Mouse (Mus musculus) G1E (cell line): ENCODE measurements around the gene Cemip. TPM values are rescaled to one million over a fixed set of nuclear protein-coding genes. Genes with fewer than 3 reads are reported as not detected.

Experiments used
- ATAC-seq: 2 replicates; pipeline ENCODE4 v1.8.0; 2016; ENCODE audit warnings: mild to moderate bottlenecking; ENCODE audit not compliant: insufficient number of reproducible peaks, poor library complexity, low FRiP score, severe bottlenecking; ENCODE audit errors: extremely low read depth
- DNase-seq: peaks from one replicate; pipeline ENCODE4 v3.0.0; 2012; ENCODE audit warnings: low spot score
- H3K27me3 ChIP-seq: 2 replicates; pipeline ENCODE4 v1.6.1; 2012; ENCODE audit warnings: mild to moderate bottlenecking, low read length, inconsistent platforms; ENCODE audit not compliant: insufficient read depth
- H3K36me3 ChIP-seq: replicated peaks from 2 replicates; pipeline ENCODE3; 2012; ENCODE audit warnings: mild to moderate bottlenecking, inconsistent platforms
- H3K4me1 ChIP-seq: 2 replicates; pipeline ENCODE4 v1.6.1; 2012; ENCODE audit warnings: low read depth, low read length, inconsistent platforms, mixed read lengths; ENCODE audit not compliant: insufficient read depth
- H3K4me3 ChIP-seq: 2 replicates; pipeline ENCODE4 v1.5.1; 2012; ENCODE audit warnings: low read depth, mild to moderate bottlenecking, inconsistent platforms, low read length, moderate library complexity, mixed read lengths
- H3K9me3 ChIP-seq: replicated peaks from 2 replicates; pipeline ENCODE4 v1.6.1; 2012; ENCODE audit warnings: inconsistent platforms
- CTCF ChIP-seq: IDR thresholded peaks from 2 replicates; pipeline ENCODE4 v1.5.1; 2012; ENCODE audit warnings: low read depth, low read length, inconsistent platforms, mixed read lengths
- GATA1 ChIP-seq: IDR thresholded peaks from 2 replicates; pipeline ENCODE4 v1.6.1; 2012; ENCODE audit warnings: borderline replicate concordance, low read length, inconsistent platforms, mixed read lengths
- GATA2 ChIP-seq: IDR thresholded peaks from 2 replicates; pipeline ENCODE4 v1.6.1; 2012; ENCODE audit warnings: low read depth, low read length, inconsistent platforms, borderline replicate concordance
- POLR2AphosphoS5 ChIP-seq: IDR thresholded peaks from 2 replicates; pipeline ENCODE4 v1.6.1; 2012; ENCODE audit warnings: low read depth, low read length, inconsistent platforms; ENCODE audit not compliant: insufficient replicate concordance
- TAL1 ChIP-seq: conservative IDR thresholded peaks from 2 replicates; pipeline ENCODE4 v1.6.1; 2012; ENCODE audit warnings: low read depth, low read length, inconsistent platforms, mixed read lengths
- polyA plus RNA-seq: library from polyadenylated mRNA; stranded (reverse); fragments of >175 nt; gene quantifications from 2 replicates; pipeline ENCODE4 v1.2.3, GENCODE M21; 2012
- total RNA-seq, 2 experiments: library from RNA; stranded (forward) in 1 of 2; stranded (reverse) in 1 of 2; fragments of 200-1000 nt in 1 of 2; fragments of >200 nt in 1 of 2; fragmentation: Nextera tagmentation in 1 of 2; gene quantifications; 2 replicates each; pipeline ENCODE4 v1.2.3; 2014 to 2017

Cemip gene
- total and polyA plus RNA-seq, 3 experiments = 0.22 TPM; not detected in 2

- no peak for DNase-seq
Measured at GRCm38 (mm10) chr7:84113035-84113390, 26.7 kb upstream of the Cemip start.

GRCm38 (mm10) chr7:84112351-84113034 is 26.2 kb upstream of the Cemip start:
- Histone ChIP-seq H3K4me1 (peaks cover under 1% of the 10 kb centered on the region), H3K36me3 (peaks cover 87% of the 10 kb centered on the region), H3K4me3 (no peak overlapping the region), H3K9me3 (no peaks in the 10 kb centered on the region), H3K27me3 (no peaks in the 10 kb centered on the region)
- TF ChIP-seq TAL1 (no peak), CTCF (no peak), GATA1 (no peak), GATA2 (no peak), POLR2AphosphoS5 (no peak)
- no peak for DNase-seq
- no peak for ATAC-seq

More at GRCm38 (mm10) chr7:84113035-84113390, 26.7 kb upstream of the Cemip start:
- Histone ChIP-seq H3K4me1 (peaks cover 2% of the 10 kb centered on the region), H3K4me3 (no peak overlapping the region), H3K27me3 (no peaks in the 10 kb centered on the region), H3K9me3 (no peaks in the 10 kb centered on the region), H3K36me3 (peaks cover 87% of the 10 kb centered on the region)
- ATAC-seq = no peak
- TF ChIP-seq TAL1 (no peak), GATA1 (no peak), GATA2 (no peak), POLR2AphosphoS5 (no peak), CTCF (no peak)

GRCm38 (mm10) chr7:84111716-84112350 is 25.5 kb upstream of the Cemip start:
- H3K4me1 ChIP-seq = no peaks in the 10 kb centered on the region; the same call in 1 of the 2 replicates
- no peaks in the 10 kb centered on the region for H3K27me3 ChIP-seq
- peaks cover 84% of the 10 kb centered on the region for H3K36me3 ChIP-seq
- TF ChIP-seq TAL1 (no peak), CTCF (no peak), POLR2AphosphoS5 (no peak)
- DNase-seq (no peak), ATAC-seq (no peak)
- no peaks in the 10 kb centered on the region for H3K9me3 ChIP-seq
- H3K4me3 ChIP-seq = no peak overlapping the region

GRCm38 (mm10) chr7:84106942-84107341 is 20.6 kb upstream of the Cemip start:
- Histone ChIP-seq H3K36me3 (peaks cover 40% of the 10 kb centered on the region), H3K4me3 (no peak overlapping the region), H3K4me1 (no peaks in the 10 kb centered on the region; the same call in 1 of the 2 replicates), H3K9me3 (no peaks in the 10 kb centered on the region), H3K27me3 (no peaks in the 10 kb centered on the region)
- DNase-seq = no peak
- ATAC-seq = no peak
- TF ChIP-seq POLR2AphosphoS5 = no peak
- no peak for TF ChIP-seq TAL1
- no peak for TF ChIP-seq GATA1
- no peak for TF ChIP-seq CTCF
- no peak for TF ChIP-seq GATA2

GRCm38 (mm10) chr7:84102589-84102988 is 16.3 kb upstream of the Cemip start:
- Histone ChIP-seq H3K27me3 (no peaks in the 10 kb centered on the region; the same call in 1 of the 2 replicates), H3K4me3 (no peak overlapping the region), H3K9me3 (no peaks in the 10 kb centered on the region), H3K4me1 (no peaks in the 10 kb centered on the region), H3K36me3 (peaks cover 6% of the 10 kb centered on the region)
- TF ChIP-seq GATA2 (no peak), CTCF (no peak), POLR2AphosphoS5 (no peak), TAL1 (no peak), GATA1 (no peak)
- ATAC-seq (no peak), DNase-seq (no peak)

- Histone ChIP-seq H3K36me3 (no peaks in the 10 kb centered on the region), H3K27me3 (peaks cover 8% of the 10 kb centered on the region), H3K9me3 (no peaks in the 10 kb centered on the region), H3K4me1 (no peaks in the 10 kb centered on the region), H3K4me3 (no peak overlapping the region)
- no peak for TF ChIP-seq GATA2
- no peak for ATAC-seq
- no peak for DNase-seq
Measured at GRCm38 (mm10) chr7:84100672-84101071, 14.4 kb upstream of the Cemip start.
